Mouse (Mus musculus): ENCODE measurements around the gene Map2k6. TPM values are rescaled to one million over a fixed set of nuclear protein-coding genes. Genes with fewer than 3 reads are reported as not detected.

The Map2k6 gene
- polyA plus RNA-seq (2014; fragmentation: Illumina TruSeq; extraction: RNeasy Lipid Tissue Mini Kit (QIAGEN cat#74804); ENCODE audit: low read depth, low replicate concordance), result 0.92 TPM

GRCm38 (mm10) chr11:110398553-110399239 is at the start of gene Map2k6:
Map2k6 (plus strand) TSS chr11:110399122.

Other genes starting within 250 kb of the Map2k6 start
- 10.3 TPM for gene Abca9, start 230.9 kb upstream of the Map2k6 start, polyA plus RNA-seq (2014; fragmentation: Illumina TruSeq; extraction: RNeasy Lipid Tissue Mini Kit (QIAGEN cat#74804); ENCODE audit: low read depth, low replicate concordance)
- gene Abca6, start 147.3 kb upstream of the Map2k6 start, polyA plus RNA-seq (2014; fragmentation: Illumina TruSeq; extraction: RNeasy Lipid Tissue Mini Kit (QIAGEN cat#74804); ENCODE audit: low read depth, low replicate concordance), result 3.7 TPM
- gene Abca5, start 61.4 kb upstream of the Map2k6 start, polyA plus RNA-seq (2014; fragmentation: Illumina TruSeq; extraction: RNeasy Lipid Tissue Mini Kit (QIAGEN cat#74804); ENCODE audit: low read depth, low replicate concordance), result 57.6 TPM

All from testis, adult 10 weeks (tissue).